Mouse (Mus musculus) erythroblast, embryonic 14.5 days (primary cell): ENCODE data around the gene Dpysl5.

Experiments used
- GATA1 ChIP-seq: IDR thresholded peaks from 2 replicates; pipeline ENCODE4 v1.6.1; 2012; ENCODE audit warnings: low read length, inconsistent platforms, mixed read lengths
- TAL1 ChIP-seq: IDR thresholded peaks from 3 replicates; pipeline ENCODE4 v1.6.1; 2012; ENCODE audit warnings: low read length, inconsistent platforms, mixed read lengths

GRCm38 (mm10) chr5:30713691-30714090, 2.3 kb downstream of the Dpysl5 start:
- TF ChIP-seq GATA1 (no peak), TAL1 (no peak)
